Mouse (Mus musculus) thymus, postnatal 14 days (tissue): ENCODE measurements around the gene Kidins220.

ENCODE experiments used
- DNase-seq: peaks from one replicate; pipeline ENCODE4 v3.0.0; 2021

Gene Kidins220

DNA sequence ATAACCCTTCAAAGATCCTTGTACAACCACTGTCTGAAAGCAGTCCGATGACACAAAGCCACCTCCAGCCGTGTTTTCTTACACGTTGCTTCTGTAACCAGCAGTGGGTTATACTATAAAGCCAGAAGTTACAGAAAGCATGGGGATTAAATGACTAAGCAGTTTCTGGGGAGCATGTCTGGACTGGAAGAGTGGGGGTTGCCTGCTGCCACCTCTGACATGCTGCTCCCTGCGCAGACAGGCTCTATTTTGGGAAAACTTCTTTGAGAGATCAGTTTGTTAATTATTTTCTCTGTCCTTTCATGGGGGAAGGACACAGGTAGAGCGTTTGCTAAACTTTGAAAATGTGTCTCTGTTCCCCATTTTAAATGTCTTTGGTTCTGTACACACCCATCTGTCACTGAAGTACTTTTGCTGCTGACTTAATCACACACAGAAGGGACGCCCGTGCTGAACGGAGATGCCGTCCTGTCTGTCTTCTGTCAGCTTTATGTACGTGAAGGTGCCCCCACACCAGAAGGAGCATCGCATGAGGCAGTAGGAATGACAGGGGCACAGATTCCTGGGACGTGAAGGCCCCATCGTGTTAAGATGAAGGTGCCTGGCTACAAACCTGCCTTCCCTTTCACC lies 11.2 kb upstream of the Kidins220 start:
- DNase-seq = no peak

DNA sequence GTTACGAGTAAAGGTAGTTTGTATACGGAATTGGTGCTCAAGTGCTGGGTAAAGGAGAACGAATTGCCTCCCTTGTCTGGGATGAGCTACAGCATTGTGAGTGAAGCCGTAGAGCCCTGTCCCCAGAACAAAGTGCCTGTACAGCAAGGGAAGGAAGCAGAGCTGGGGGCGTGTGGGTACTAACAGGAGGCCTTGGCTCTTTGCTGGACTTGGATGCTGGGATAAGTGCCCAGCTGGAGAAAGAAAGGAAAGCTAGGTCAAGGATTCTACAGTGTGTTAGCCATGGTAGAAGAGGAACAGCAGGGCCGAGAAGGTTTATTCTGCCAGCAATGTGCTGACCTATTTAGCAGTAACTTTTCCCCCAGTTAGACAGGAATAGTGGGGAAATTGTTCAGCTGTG lies 9.3 kb upstream of the Kidins220 start:
- DNase-seq = no peak

DNA sequence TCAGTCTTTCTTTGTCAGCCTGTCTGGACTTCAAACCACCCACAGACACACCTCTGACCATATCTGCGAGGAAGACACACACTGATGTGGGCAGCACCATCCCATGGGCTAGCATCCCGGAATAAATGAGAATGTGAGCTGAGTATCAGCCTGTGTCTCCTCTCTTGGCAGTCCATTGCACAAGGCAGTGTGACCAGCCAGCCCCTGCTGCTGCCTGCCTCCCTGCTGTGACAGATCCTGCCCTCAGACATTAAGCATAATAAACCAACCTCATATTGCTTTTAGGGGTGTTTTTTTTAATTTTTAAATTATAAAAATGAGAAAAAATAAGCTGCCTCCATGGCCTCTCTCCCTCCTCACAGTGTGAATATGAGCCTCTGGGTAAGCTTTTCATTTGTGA lies 8.7 kb upstream of the Kidins220 start:
- DNase-seq = no peak

- no peak for DNase-seq
Measured at GRCm38 (mm10) chr12:24971490-24972200, 3.1 kb upstream of the Kidins220 start.

- no peak for DNase-seq
Measured at GRCm38 (mm10) chr12:24972371-24973350, 2.1 kb upstream of the Kidins220 start.

DNA sequence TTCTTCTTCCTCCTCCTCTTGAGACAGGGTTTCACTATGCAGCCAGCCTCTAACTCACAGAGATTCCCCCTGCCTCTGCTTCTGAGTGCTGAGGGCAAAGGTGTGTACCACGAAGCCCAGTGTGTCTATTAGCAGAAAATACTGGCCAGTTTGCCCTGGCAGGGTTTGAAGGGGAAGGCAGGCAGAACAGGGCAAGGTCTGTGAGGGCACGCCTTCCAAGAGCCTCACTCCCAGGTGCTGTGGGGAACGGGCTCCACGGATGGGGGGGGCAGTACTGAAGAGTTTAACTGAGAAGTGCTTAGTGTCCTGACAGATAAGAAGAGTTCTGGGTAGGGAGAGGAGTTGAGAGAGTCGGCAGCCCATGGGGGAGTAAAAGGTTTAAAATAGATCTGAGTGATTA lies 1.1 kb upstream of the Kidins220 start:
- peak; percentile 15 for DNase-seq

DNA sequence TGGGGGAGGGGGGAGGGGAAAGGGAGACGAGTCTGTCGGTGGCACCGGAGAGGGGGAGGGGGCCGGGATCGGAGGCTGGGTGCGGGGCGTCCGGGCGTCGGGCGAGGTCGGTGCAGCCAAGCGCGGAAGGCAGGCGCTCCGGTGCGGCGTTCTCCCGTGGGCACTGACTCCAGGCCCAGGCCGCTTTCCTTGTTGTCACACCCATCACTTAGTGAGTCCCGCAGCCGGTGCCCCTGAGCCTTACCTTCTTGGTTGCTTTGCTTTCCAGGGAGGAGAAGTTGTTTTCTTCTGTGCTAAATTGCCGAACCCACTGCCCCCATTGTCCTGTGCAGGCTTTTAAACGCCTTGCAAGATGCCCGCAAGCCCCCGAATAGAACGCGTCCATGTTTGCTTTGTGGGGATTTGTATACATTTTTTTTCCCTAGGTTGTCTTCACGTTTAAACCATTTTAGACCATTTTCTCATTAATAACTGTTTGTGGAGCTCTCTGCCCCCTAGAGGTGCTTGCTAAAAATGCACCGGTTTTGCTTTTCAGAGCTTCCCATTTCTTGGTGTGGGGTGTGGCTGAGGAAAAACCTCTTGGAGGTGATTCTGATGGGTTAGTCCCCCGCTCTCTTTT lies 499 bp downstream of the Kidins220 start:
- DNase-seq = peak; percentile 64

DNA sequence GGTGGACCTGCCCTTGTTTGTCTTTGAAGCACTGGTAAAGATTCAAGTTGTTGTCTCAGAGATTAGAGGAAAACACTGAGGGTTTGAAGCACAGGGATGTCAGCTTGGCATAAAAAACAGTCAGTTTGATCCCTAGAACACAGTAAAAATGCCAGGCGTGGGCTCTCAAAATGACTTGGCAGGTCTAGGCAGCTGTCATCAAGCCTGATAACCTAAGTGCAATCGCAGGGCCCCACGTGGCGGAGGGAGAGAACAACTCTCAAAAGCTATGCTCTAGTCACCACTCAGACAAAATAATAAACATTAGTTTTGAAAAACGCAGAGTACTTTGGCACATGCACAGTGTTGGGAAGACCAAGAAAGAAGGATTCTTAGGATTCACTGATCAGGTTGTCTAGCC lies 10.5 kb downstream of the Kidins220 start:
- DNase-seq = no peak

- no peak for DNase-seq
Measured at GRCm38 (mm10) chr12:24995350-24995749, 20.6 kb downstream of the Kidins220 start.

GRCm38 (mm10) chr12:25005350-25005749 lies 30.6 kb downstream of the Kidins220 start:
- DNase-seq = no peak

DNA sequence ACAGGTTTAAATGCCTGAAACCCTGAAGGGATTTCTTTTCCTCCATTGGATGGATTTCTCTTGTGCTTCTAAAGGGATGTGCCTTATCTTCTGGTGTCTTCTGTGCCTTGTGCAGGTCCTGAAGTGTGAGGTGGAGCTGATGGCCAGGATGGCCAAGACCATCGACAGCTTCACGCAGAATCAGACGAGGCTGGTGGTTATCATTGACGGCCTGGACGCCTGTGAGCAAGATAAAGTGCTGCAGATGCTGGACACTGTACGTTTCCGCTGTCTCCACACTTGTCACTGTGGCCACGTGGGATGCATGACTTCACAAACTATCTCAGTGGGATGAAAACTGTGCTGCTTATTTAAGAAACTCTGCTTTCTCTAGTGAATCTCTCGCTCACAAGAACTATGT lies 35.2 kb downstream of the Kidins220 start:
- DNase-seq = no peak

DNA sequence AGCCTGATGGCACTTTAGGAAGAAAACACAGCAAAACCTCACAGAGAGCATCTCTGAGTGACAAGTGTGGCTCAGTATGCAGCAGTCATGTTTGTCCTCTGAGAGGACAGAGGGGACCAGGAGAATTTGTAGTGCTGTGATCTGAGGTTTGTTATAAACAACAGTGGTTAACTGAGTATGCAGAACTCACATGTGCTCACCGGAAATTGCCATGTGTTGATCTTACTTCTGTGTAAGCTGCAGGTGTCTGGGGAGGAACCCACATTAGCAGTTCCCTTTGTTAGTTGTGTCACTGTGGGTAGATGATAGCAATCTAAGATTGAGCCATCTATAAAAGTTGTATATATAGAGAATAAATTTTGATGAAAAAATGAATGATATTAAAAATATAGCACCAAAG lies 35.7 kb downstream of the Kidins220 start:
- peak; percentile 50 for DNase-seq

GRCm38 (mm10) chr12:25011733-25012367 lies 37.1 kb downstream of the Kidins220 start:
- peak; percentile 50 for DNase-seq

- DNase-seq = peak; percentile 51
Measured at GRCm38 (mm10) chr12:25012555-25013540, 38.1 kb downstream of the Kidins220 start.

DNA sequence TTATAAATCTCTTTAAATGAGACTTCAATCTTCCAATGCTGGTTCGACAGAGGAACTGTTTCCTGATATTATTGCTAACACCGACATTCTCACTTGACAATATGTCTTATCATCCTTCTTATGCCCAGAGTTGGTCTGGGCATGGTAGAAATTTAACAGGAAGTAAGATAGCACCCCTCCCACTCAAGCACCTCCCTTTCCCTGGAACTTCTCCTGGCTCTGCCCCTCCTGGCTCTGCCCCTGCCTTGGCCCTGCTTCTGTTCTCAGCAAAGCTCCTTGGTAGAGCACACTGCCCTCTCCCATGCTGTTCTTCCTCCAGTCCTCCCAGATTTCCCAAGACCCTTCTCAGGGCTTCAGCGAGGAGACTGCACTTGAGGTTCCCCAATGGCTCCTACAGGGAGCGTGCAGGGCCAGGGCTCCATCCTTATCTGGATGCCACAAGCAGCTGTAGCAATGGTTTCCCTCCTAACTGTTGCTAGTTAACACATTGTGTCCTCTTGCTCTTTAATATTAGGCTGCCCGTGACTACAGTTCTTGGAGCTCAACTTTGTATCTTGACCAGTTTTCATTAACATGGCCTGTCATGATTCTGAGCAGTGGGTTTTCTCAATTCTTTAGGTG lies 39.7 kb downstream of the Kidins220 start:
- no peak for DNase-seq

GRCm38 (mm10) chr12:25014938-25015337 lies 40.2 kb downstream of the Kidins220 start:
- no peak for DNase-seq

GRCm38 (mm10) chr12:25016995-25017394 lies 42.3 kb downstream of the Kidins220 start:
- DNase-seq = no peak

GRCm38 (mm10) chr12:25021057-25021456 lies 46.3 kb downstream of the Kidins220 start:
- no peak for DNase-seq

DNA sequence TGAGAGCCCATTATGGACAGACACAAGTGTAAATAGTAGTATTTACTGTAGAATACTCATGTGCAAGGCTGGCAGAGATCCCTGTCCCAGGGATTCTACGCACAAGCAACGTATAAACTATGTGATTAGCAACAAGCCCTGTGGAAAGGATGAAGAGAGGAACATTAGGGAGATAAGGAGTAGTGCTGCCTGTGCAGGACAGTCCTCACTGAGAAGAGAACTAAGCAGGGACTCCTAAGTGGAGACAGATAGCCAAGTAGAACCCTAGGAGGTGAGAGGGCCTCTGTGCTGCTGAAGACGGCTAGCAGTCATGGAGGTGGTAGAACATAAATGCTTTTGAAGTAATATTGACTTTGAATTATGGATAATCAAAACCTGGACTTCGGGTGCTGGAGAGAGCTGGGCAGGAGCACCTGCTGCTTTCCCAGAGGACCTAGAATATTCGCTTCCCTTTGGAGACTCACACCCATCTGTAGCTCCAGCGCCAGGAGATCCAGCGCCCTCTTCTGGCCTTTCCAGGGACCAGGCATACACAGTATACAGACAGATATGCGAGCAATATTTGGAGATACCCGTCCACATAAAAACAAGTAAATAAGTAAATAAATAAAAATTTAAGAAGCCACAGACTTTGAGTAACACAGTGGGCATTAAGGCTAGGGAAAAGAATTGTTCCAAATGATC lies 50.3 kb downstream of the Kidins220 start:
- DNase-seq = peak; percentile 41

GRCm38 (mm10) chr12:25026308-25026707 lies 51.6 kb downstream of the Kidins220 start:
- DNase-seq = no peak
